Mouse (Mus musculus): ENCODE results near the gene Gnptg.

GRCm38 (mm10) chr17:25202401-25202800, 37.5 kb downstream of the Gnptg start:
- TF ChIP-seq CTCF (IDR thresholded peaks at IDR 0.05; ENCODE audit: low read depth) (no peak), EP300 (IDR thresholded peaks at IDR 0.05; ENCODE audit: low read depth) (no peak)
